Comparison of ENCODE assay signal across 23 mouse cellular contexts in genomic region chr2:35328064-35328792, GRCm38 (mm10). TPM values are rescaled to one million over a fixed set of nuclear protein-coding genes. Genes with fewer than 3 reads are reported as not detected.
DNase-seq lines count a peak whose midpoint lies in the region; ATAC-seq and TF ChIP-seq lines count a peak whose summit lies in the region.
"Had no signal": no experiment of that assay in that cellular context is flagged by ENCODE, and none has a peak within 500 bp of the region (broad histone marks: within the 10 kb centered on the region; RNA-seq: fewer than 3 reads in every experiment).

No protein-coding gene starts in this region.

- no peak for TF ChIP-seq CTCF in CH12.LX (conservative IDR thresholded peaks at IDR 0.05 in 1 of 2, IDR thresholded peaks at IDR 0.05 in 1 of 2; ENCODE audit: low read depth in 2 of 2, low read length in 2 of 2)
- no peak for TF ChIP-seq CTCF in cerebellum, adult 2 months (IDR thresholded peaks at IDR 0.05; ENCODE audit: borderline replicate concordance, insufficient read depth, low read depth, low read length)

- WGBS in cerebellum, adult 2 months = 10% methylated on average over 11 of the region's 11 CpGs

- H3K27me3 ChIP-seq in CH12.LX (replicated peaks) = no peaks in the 10 kb centered on the region
- no peaks in the 10 kb centered on the region for H3K27me3 ChIP-seq in cerebellum, adult 2 months (ENCODE audit: control insufficient read depth, insufficient read depth, low read length)

- no peak for TF ChIP-seq EP300 in CH12.LX (IDR thresholded peaks at IDR 0.05; ENCODE audit: low read length)

- in situ Hi-C loops in CH12.LX (cut with MboI; ENCODE audit: low pct_ligation_motif_present, low pct_unique_long_range_greater_than_20kb, low sequenced_read_pairs) = no loop called here

- no peak for TF ChIP-seq RAD21 in CH12.LX (IDR thresholded peaks at IDR 0.05; ENCODE audit: low read depth, low read length)

- no peaks in the 10 kb centered on the region for H3K79me2 ChIP-seq in CH12.LX (replicated peaks; ENCODE audit: control insufficient read depth, extremely low read depth, insufficient read depth, poor library complexity, severe bottlenecking)

- peaks cover 5 to 11% of the 10 kb centered on the region in 2 experiments; a peak in 3 of 4 replicates for H3K4me1 ChIP-seq in CH12.LX (ENCODE audit: control insufficient read depth in 1 of 2, insufficient read depth in 2 of 2)
- H3K4me1 ChIP-seq in cerebellum, adult 2 months (ENCODE audit: control insufficient read depth, insufficient read depth, low read length) = peaks cover 28% of the 10 kb centered on the region

- no peak overlapping the region for H3K27ac ChIP-seq in CH12.LX (ENCODE audit: insufficient read depth, low read depth)
- no peak overlapping the region; the same call in 1 of the 2 replicates for H3K27ac ChIP-seq in cerebellum, adult 2 months (ENCODE audit: insufficient read depth, low read length)
- H3K27ac ChIP-seq: heart, embryonic 10.5 days; midbrain, embryonic 13.5 days had no signal

- H3K36me3 ChIP-seq in CH12.LX (replicated peaks in 1 of 2; ENCODE audit: control insufficient read depth in 1 of 2, insufficient read depth in 1 of 2, low read length in 1 of 2) = peaks cover 0 to 3% of the 10 kb centered on the region in 2 experiments
- H3K36me3 ChIP-seq: midbrain, embryonic 13.5 days had no signal

- no peak for DNase-seq in cerebellum, postnatal 4 days (ENCODE audit: low spot score in 2 of 2)
- DNase-seq in CH12.LX (ENCODE audit: extremely low read depth) = no peak
- peak; percentile 84 to 91 for DNase-seq in cerebellum, adult 2 months
- no peak for DNase-seq in kidney, postnatal 14 days
- no peak for DNase-seq in retina, embryonic 14.5 days (ENCODE audit: low spot score)
- DNase-seq in gastrocnemius, postnatal 14 days = no peak
- DNase-seq: kidney, postnatal 10 days; lung, postnatal 10 days; right cerebral cortex, postnatal 25 days; thymus, postnatal 4 days had no signal

- peak overlapping the region; percentile 94 for H3K4me2 ChIP-seq in CH12.LX (ENCODE audit: insufficient read depth, low read depth, poor library complexity, severe bottlenecking)
- H3K4me2 ChIP-seq: midbrain, embryonic 13.5 days had no signal

- H3K4me3 ChIP-seq in CH12.LX (replicated peaks in 1 of 3; ENCODE audit: low read depth in 2 of 3, low read length in 2 of 3, poor library complexity in 1 of 3) = no peak overlapping the region
- H3K4me3 ChIP-seq in cerebellum, adult 2 months (replicated peaks; ENCODE audit: insufficient read depth, low read depth, low read length) = no peak overlapping the region
- H3K4me3 ChIP-seq: heart, embryonic 10.5 days; midbrain, embryonic 13.5 days had no signal

- TF ChIP-seq POLR2A in CH12.LX (IDR thresholded peaks at IDR 0.05; ENCODE audit: low read depth, low read length) = no peak
- TF ChIP-seq POLR2A in cerebellum, adult 2 months (IDR thresholded peaks at IDR 0.05; ENCODE audit: borderline replicate concordance, insufficient read depth, low read length) = no peak

- intact Hi-C loops in gastrocnemius, postnatal 14 days (cut with DNase I; ENCODE audit: low total_unique reads) = no loop called here

- H3K9ac ChIP-seq in CH12.LX (ENCODE audit: insufficient read depth, low read depth) = peak overlapping the region; percentile 45
- H3K9ac ChIP-seq: midbrain, embryonic 13.5 days had no signal

- no peaks in the 10 kb centered on the region for H3K9me3 ChIP-seq in CH12.LX (replicated peaks; ENCODE audit: low read length)
- H3K9me3 ChIP-seq: heart, embryonic 10.5 days; midbrain, embryonic 13.5 days had no signal

- ATAC-seq in cerebellum, adult (ENCODE audit: insufficient number of reproducible peaks, low FRiP score, low TSS enrichment) = peak; percentile 81
- peak; percentile 11 for ATAC-seq in erythroid progenitor cell, adult 5-6 weeks (replicated peaks; ENCODE audit: low FRiP score, poor library complexity, severe bottlenecking)
- ATAC-seq: forebrain, embryonic 16.5 days; midbrain, embryonic 13.5 days had no signal

- dilution Hi-C loops in CH12.LX (cut with MboI; ENCODE audit: extremely low pct_ligation_motif_present, extremely low pct_unique_long_range_greater_than_20kb, low sequenced_read_pairs) = no loop called here

TF ChIP-seq in CH12.LX, 34 proteins besides CTCF, POLR2A, EP300 and RAD21:
- no peak for TF ChIP-seq ELF1 (IDR thresholded peaks at IDR 0.05; ENCODE audit: low read depth, low read length)
- no peak for TF ChIP-seq MYC (IDR thresholded peaks at IDR 0.05; ENCODE audit: low read depth, low read length)
- TF ChIP-seq UBTF (IDR thresholded peaks at IDR 0.05; ENCODE audit: low read depth, low read length) = no peak
- no peak for TF ChIP-seq JUN (IDR thresholded peaks at IDR 0.05; ENCODE audit: insufficient read depth, low read depth, low read length)
- no peak for TF ChIP-seq USF2 (conservative IDR thresholded peaks at IDR 0.05; ENCODE audit: low read depth, low read length)
- TF ChIP-seq HCFC1 (IDR thresholded peaks at IDR 0.05; ENCODE audit: low read depth, low read length) = no peak
- no peak for TF ChIP-seq TBP (conservative IDR thresholded peaks at IDR 0.05; ENCODE audit: low read depth, low read length)

RNA-seq across cellular contexts. Expression of gene Stom, which starts 8.5 kb away (rescaled TPM):
- total RNA-seq in CH12.LX (2012; rRNA removed) (3.3 and 6.3 TPM in 2 replicates), CH12.LX (2014; rRNA removed) (4.9 and 5.8 TPM in 2 replicates)
- 4.3 and 4.5 TPM in 2 replicates for polyA plus RNA-seq in CH12.LX (2012; ENCODE audit: insufficient read length, low read depth)
- polyA plus RNA-seq in cerebellum, adult 2 months (2012; rRNA removed) = 14.9 and 17.0 TPM in 2 replicates
- total RNA-seq in erythroid progenitor cell, adult 5-6 weeks (2015; ENCODE audit: low replicate concordance) = 563 and 590 TPM in 2 replicates
- 638 and 692 TPM in 2 replicates for total RNA-seq in erythroid progenitor cell, adult 5-6 weeks (2017; ENCODE audit: low replicate concordance)
- total RNA-seq in gastrocnemius, postnatal 14 days (2021) = 10 to 100 TPM; 20.1 to 22.2 TPM

RNA-seq across cellular contexts. Expression of gene 4930568D16Rik, which starts 39.3 kb away (rescaled TPM):
- total RNA-seq in CH12.LX (2012; rRNA removed) (not detected in 2 replicates), CH12.LX (2014; rRNA removed) (not detected in 2 replicates)
- not detected in 2 replicates for polyA plus RNA-seq in CH12.LX (2012; ENCODE audit: insufficient read length, low read depth)
- not detected in 2 replicates for polyA plus RNA-seq in cerebellum, adult 2 months (2012; rRNA removed)
- not detected in 2 replicates for total RNA-seq in erythroid progenitor cell, adult 5-6 weeks (2015; ENCODE audit: low replicate concordance)
- total RNA-seq in erythroid progenitor cell, adult 5-6 weeks (2017; ENCODE audit: low replicate concordance) = not detected in 2 replicates
- total RNA-seq in gastrocnemius, postnatal 14 days (2021) = not detected
- total RNA-seq: common myeloid progenitor, adult 5-6 weeks; gastrocnemius, adult 8-10 months; hematopoietic stem cell, adult 5-6 weeks; layer of hippocampus, postnatal 10 days; left cerebral cortex, postnatal 25 days had no signal
- polyA plus RNA-seq: embryonic facial prominence, embryonic 14.5 days; forebrain, embryonic 16.5 days; heart, embryonic 10.5 days; intestine, embryonic 14.5 days; midbrain, embryonic 13.5 days; stomach, embryonic 14.5 days had no signal

Comparison
In these comparisons a context has a peak if more than half of its experiments do, and no peak if none do; other contexts are left out.
1. DNase-seq: peak in cerebellum, adult 2 months (2 of 2); none in cerebellum, postnatal 4 days (0 of 2), CH12.LX (single experiment), kidney, postnatal 14 days (single experiment), retina, embryonic 14.5 days (single experiment) and gastrocnemius, postnatal 14 days (single experiment).
2. RNA of gene Stom, which starts 8.5 kb away (total RNA-seq): 563 to 692 TPM in erythroid progenitor cell, adult 5-6 weeks; 20.1 to 22.2 TPM in gastrocnemius, postnatal 14 days and 3.3 to 6.3 TPM in CH12.LX; every median in the first group is over 10 times any median in the second.